Mouse (Mus musculus) urinary bladder, postnatal 10 days (tissue): ENCODE measurements around the gene Hist1h2bp.
"Not testable (repeated sequence)": the region's sequence is repeated elsewhere in the genome, so short reads cannot be mapped to it uniquely, and the experiment has no call there.

Experiments used
- DNase-seq: peaks from one replicate; pipeline ENCODE4 v3.0.0; 2022; ENCODE audit warnings: low spot score

Hist1h2bp gene

GRCm38 (mm10) chr13:21783734-21784161 lies 3.5 kb upstream of the Hist1h2bp start:
- no peak for DNase-seq

- DNase-seq = no peak
Observed at GRCm38 (mm10) chr13:21784311-21784710, 3.0 kb upstream of the Hist1h2bp start.

- DNase-seq = no peak
Observed at GRCm38 (mm10) chr13:21786189-21786898, 917 bp upstream of the Hist1h2bp start.

GRCm38 (mm10) chr13:21787760-21788593 lies 716 bp downstream of the Hist1h2bp start:
- DNase-seq = no peak

- no peak for DNase-seq
Observed at GRCm38 (mm10) chr13:21789925-21790324, 2.7 kb downstream of the Hist1h2bp start.

GRCm38 (mm10) chr13:21790601-21791283 lies 3.5 kb downstream of the Hist1h2bp start:
- DNase-seq = no peak

GRCm38 (mm10) chr13:21795584-21795983 lies 8.3 kb downstream of the Hist1h2bp start:
- DNase-seq = no peak

GRCm38 (mm10) chr13:21797163-21797562 lies 9.9 kb downstream of the Hist1h2bp start:
- DNase-seq = not testable (repeated sequence)

- not testable (repeated sequence) for DNase-seq
Observed at GRCm38 (mm10) chr13:21803058-21803457, 15.8 kb downstream of the Hist1h2bp start.

- not testable (repeated sequence) for DNase-seq
Observed at GRCm38 (mm10) chr13:21810073-21810472, 22.8 kb downstream of the Hist1h2bp start, which contains the start of the genes Hist1h2bq and Hist1h2ao. Gene Hist1h2bq, minus strand, starts transcription at chr13:21810197. Gene Hist1h2ao, plus strand, starts transcription at chr13:21810465.

GRCm38 (mm10) chr13:21811074-21811473 lies 23.8 kb downstream of the Hist1h2bp start:
- DNase-seq = not testable (repeated sequence)

GRCm38 (mm10) chr13:21811539-21811938 lies 24.3 kb downstream of the Hist1h2bp start, which contains the start of gene Hist1h4m:
Gene Hist1h4m, plus strand, starts transcription at chr13:21811746.
- not testable (repeated sequence) for DNase-seq

GRCm38 (mm10) chr13:21812092-21812491 lies 24.8 kb downstream of the Hist1h2bp start:
- DNase-seq = not testable (repeated sequence)

GRCm38 (mm10) chr13:21820082-21820890 lies 33.0 kb downstream of the Hist1h2bp start:
- DNase-seq = not testable (repeated sequence)

- DNase-seq = no peak
Observed at GRCm38 (mm10) chr13:21828511-21828910, 41.2 kb downstream of the Hist1h2bp start.

GRCm38 (mm10) chr13:21830344-21830743 lies 43.1 kb downstream of the Hist1h2bp start:
- no peak for DNase-seq

- not testable (repeated sequence) for DNase-seq
Observed at GRCm38 (mm10) chr13:21831418-21832394, 44.4 kb downstream of the Hist1h2bp start, which contains the start of gene Hist1h4n. Gene Hist1h4n, minus strand, starts transcription at chr13:21832196.

- DNase-seq = not testable (repeated sequence)
Observed at GRCm38 (mm10) chr13:21833461-21833860, 46.2 kb downstream of the Hist1h2bp start, which contains the start of the genes Hist1h2ap and Hist1h2br. Gene Hist1h2ap, minus strand, starts transcription at chr13:21833507. Gene Hist1h2br, plus strand, starts transcription at chr13:21833743.
